Mouse (Mus musculus) cortical plate, adult 2 months (tissue): Measurements from ENCODE around the gene Eya3. TPM values are rescaled to one million over a fixed set of nuclear protein-coding genes. Genes with fewer than 3 reads are reported as not detected.
"Not testable (repeated sequence)": the region's sequence is repeated elsewhere in the genome, so short reads cannot be mapped to it uniquely, and the experiment has no call there.

Experiments
- H3K27ac ChIP-seq: fragments of 200-500 bp; 2 replicates; pipeline ENCODE4 v1.5.1; 2012; ENCODE audit warnings: low read length, control low read depth, inconsistent platforms; ENCODE audit not compliant: insufficient read depth
- H3K4me1 ChIP-seq: fragments of 200-500 bp; 2 replicates; pipeline ENCODE4 v1.6.1; 2011; ENCODE audit warnings: low read length; ENCODE audit not compliant: control insufficient read depth, insufficient read depth
- H3K4me3 ChIP-seq: fragments of 200-500 bp; 2 replicates; pipeline ENCODE4 v1.5.1; 2011; ENCODE audit warnings: mild to moderate bottlenecking, low read length, control low read depth; ENCODE audit not compliant: insufficient read depth
- CTCF ChIP-seq: fragments of 200-500 bp; IDR thresholded peaks from 2 replicates; pipeline ENCODE4 v1.5.1; 2011; ENCODE audit warnings: mild to moderate bottlenecking, control low read depth, low read length; ENCODE audit not compliant: insufficient read depth; ENCODE audit errors: extremely low read depth
- POLR2A ChIP-seq: fragments of 200-500 bp; IDR thresholded peaks from 2 replicates; pipeline ENCODE4 v1.6.1; 2011; ENCODE audit warnings: mild to moderate bottlenecking, low read length, control low read depth; ENCODE audit not compliant: insufficient read depth; ENCODE audit errors: extremely low read depth
- polyA plus RNA-seq: library from polyadenylated mRNA; depleted of rRNA; stranded (reverse); fragments of >200 nt; gene quantifications from 2 replicates; pipeline ENCODE4 v1.2.3, GENCODE M21; 2012

Eya3 gene
- polyA plus RNA-seq, 1 experiment: 25.5 TPM

DNA sequence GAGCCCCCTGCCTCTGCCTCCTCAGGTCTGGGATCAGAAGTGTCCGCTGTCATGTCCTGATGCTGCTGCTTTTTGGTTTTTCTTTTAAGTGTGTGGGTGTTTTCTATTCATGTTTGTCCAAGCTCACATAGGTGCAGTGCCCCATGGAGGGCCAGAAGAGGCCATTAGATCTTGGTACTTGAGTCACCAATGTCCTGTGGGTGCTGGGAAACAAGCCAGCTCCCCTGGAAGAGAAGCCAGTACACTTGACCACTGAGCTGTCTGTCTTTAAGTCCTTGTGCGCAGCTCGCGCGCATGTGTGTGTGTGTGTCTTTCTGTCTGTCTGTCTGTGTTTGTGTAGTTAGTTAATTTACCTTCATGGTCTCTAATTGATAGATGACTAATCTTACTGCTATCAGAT is 63.3 kb downstream of the Eya3 start:
- Histone ChIP-seq H3K27ac (no peak overlapping the region), H3K4me1 (no peaks in the 10 kb centered on the region), H3K4me3 (no peak overlapping the region)
- TF ChIP-seq CTCF: no peak
- TF ChIP-seq POLR2A: no peak

DNA sequence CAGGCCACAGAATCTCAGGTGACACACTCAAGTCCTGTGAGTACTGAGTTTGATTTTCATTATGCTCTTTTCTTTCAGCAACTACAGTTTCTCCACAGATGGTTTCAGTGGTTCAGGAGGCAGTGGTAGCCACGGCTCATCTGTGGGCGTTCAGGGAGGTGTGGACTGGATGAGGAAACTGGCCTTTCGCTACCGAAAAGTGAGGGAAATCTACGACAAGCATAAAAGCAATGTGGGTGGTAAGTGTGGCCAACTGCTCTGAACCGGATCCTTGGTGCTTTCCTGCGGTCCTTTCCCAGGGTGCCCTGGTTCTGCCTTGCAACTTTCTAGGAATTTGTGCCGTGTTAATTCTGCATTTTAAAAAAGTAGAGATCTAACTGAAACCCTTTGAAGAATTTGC is 68.1 kb downstream of the Eya3 start:
- TF ChIP-seq CTCF: no peak
- Histone ChIP-seq H3K27ac (no peak overlapping the region), H3K4me1 (no peaks in the 10 kb centered on the region), H3K4me3 (no peak overlapping the region)

DNA sequence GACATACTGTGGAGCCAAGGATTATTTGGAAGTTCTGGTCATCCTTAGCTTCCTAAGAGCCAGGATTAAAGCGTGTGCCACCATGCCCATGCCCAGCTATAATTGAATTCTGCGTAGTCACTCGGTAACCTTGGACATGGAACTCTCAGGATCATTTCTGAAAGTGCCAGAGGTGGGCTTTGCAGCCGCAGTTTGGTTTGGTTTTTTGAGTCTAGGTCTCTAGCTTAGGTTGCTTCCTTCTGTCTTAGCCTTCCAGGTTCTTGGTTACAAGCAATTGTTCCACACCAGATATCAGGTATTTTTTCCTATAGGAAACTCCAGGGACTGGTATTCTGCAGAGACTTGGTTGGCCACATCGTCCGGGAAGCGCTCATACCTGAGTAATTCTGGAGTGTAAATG is 74.4 kb downstream of the Eya3 start:
- TF ChIP-seq POLR2A (no peak), CTCF (no peak)
- Histone ChIP-seq H3K27ac (no peak overlapping the region), H3K4me3 (no peak overlapping the region), H3K4me1 (no peaks in the 10 kb centered on the region)

DNA sequence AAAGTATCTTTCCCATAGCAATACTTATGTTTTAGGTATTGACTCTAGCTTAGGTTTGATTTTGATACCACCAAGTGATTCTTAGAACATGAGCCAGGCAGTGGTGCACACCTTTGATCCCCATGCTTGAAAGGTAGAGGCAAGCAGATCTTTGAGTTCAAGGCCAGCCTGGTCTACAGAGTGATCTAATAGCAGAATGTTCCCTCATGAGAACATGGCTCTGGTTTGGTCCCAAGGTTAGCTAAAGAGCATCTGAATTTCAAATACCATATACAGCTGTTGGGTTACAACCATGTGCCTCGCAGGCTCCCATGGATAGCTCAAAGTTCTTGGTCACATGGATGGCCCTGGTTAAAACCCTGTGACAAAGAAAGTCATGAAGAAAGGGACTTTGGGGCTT is 79.5 kb downstream of the Eya3 start:
- no peaks in the 10 kb centered on the region for H3K4me1 ChIP-seq
- TF ChIP-seq POLR2A (no peak), CTCF (no peak)
- H3K27ac ChIP-seq: no peak overlapping the region
- no peak overlapping the region for H3K4me3 ChIP-seq

DNA sequence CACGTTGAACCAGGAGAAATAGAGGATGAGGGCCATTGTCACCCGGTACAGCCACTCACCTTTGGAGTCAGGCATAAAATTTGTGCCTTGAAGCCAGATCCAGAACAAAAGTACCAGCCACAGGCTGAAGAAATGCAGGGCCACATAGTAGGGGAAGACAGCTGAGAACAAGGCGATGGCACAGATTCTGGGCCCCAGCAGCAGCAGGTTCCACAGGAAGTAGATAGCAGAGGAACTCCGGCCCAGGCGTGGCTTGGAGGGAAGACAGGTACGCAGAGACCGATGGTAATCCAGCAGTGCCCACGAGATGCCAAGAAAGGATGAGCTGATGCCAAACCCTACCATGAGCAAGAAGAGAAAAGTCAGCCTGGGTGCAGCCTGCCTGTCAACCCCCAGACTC is 89.4 kb downstream of the Eya3 start:
- no peaks in the 10 kb centered on the region for H3K4me1 ChIP-seq

DNA sequence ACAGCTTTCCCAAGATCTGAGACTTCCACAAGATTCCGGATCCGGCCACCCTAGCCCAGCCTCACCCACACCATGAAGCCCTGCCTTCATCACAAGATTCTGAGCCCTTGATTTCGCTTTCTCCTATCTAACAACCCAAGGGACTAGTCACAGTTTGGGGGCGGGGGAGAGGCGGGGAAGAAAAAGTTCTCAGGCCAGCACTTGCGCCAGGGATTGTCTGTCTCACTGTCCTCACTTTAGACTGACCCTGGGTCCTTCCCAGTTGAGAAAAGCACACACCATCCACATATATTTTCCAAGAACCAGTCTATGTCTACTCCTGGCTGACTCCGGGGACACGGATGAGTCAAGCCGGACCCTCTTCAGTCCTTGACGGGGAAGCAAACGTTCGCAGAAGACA is 92.8 kb downstream of the Eya3 start:
- Histone ChIP-seq H3K4me3 (peak overlapping the region; percentile 45; the same call in 1 of the 2 replicates), H3K4me1 (no peaks in the 10 kb centered on the region), H3K27ac (no peak overlapping the region)
- TF ChIP-seq POLR2A: no peak
- no peak for TF ChIP-seq CTCF

More for the DNA sequence above, 89.4 kb downstream of the Eya3 start:
- no peak overlapping the region for H3K4me3 ChIP-seq
- TF ChIP-seq POLR2A: no peak
- TF ChIP-seq CTCF: no peak
- H3K27ac ChIP-seq: no peak overlapping the region

DNA sequence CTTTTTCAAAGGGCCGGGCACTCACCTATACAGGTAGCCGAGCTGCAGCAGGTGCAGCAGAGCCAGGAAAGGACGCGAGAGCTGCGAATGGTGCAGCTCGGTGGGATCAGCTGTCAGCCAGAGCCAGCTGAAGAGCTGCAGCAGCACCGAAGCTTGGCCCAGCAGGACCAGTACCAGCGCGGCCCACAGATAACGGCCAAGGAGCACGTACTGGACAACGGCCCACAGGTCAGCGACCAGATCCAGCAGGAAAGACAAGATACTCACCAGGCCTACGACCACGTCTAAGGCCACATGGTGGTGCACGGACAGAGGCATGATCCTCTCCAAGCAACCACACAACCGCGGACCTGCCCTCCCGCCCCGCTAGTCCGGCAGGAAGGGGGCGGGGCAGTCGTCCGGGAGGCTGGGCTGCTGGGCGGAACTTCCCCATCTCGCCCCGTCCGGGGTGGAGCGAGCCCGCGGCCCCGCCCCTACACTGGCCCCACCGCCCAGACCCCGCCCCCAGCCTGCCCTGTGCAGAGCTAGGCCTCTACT is 93.4 kb downstream of the Eya3 start, which contains the start of gene Xkr8:
TSS of gene Xkr8 (minus strand) at position 399 of the 537 bp plus-strand sequence.
- TF ChIP-seq CTCF: no peak
- no peak for TF ChIP-seq POLR2A
- Histone ChIP-seq H3K4me3 (peak within 1 kb of the TSS; percentile 45), H3K4me1 (no peaks in the 10 kb centered on the region), H3K27ac (no peak within 1 kb of the TSS)

DNA sequence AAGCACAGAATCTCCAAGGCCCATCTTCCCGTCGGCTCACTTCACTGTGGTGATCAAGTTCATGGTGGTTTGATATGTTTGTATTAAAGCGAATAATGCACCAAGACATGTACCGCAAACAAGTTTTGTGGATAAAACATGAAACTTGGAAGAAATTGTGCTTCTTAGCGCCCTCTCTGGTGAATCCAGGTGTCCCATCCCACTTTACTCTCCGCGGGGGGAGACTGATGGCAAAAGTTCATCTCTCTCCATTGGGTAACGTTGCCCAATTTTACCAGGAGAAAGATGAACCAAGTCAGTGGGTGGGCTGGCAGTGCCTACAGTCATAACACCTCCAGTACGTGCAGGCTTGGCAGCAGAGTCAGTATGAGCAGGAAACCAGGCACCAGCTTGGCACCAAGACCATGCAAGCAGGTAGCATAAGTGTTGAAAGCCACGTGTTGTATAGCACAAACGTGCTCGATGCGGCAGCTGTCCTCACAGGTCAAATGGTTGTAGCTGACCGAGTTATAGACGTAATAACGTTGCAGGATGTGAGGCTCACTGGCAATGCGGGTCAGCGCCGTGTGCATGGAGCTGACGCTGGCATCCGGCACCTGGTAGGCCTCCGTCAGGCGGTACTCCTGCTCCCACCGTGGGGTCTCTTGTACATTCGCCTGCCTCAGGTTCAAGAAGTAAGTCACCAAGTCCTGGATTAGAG is 94.4 kb downstream of the Eya3 start:
- no peak overlapping the region for H3K27ac ChIP-seq
- TF ChIP-seq CTCF: no peak
- TF ChIP-seq POLR2A: no peak
- no peak overlapping the region for H3K4me3 ChIP-seq
- no peaks in the 10 kb centered on the region for H3K4me1 ChIP-seq

DNA sequence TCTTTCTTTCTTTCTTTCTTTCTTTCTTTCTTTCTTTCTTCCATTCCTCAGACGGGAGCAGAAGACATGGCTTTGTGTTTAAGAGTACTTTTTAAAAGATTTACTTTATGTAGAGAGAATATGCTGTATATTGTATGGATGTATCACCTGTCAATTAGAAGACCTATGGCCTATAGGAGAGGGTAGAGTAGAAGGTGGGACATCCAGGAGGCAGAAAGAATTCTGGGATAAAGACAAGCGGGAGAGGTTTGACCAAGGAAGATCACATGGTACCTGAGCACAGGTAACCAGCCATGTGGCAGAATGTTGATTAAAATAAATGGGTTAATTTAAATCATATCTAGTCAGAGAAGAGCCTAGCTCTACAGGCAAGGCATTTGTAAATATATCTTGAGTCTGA is 96.0 kb downstream of the Eya3 start:
- Histone ChIP-seq H3K4me1 (no peaks in the 10 kb centered on the region), H3K4me3 (no peak overlapping the region), H3K27ac (no peak overlapping the region)
- no peak for TF ChIP-seq CTCF
- TF ChIP-seq POLR2A: no peak

DNA sequence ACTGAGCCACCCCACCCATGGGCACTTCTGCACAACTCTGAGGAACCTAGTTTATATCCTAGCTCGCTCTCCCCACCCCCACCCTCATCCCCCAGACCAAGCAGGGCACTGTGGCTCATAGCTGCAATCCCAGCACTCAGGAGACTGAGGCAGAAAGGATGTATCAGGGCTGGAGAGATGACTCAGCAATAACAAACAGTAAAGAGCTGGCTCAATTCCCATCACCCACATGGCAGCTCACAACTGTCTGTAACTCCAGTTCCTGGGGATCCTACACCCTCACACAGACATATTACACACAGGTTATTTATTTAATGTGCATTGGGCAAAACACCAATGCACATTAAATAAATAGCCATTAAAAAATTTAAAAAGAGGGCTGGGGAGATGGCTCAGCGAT is 96.6 kb downstream of the Eya3 start:
- Histone ChIP-seq H3K4me3 (no peak overlapping the region), H3K27ac (no peak overlapping the region), H3K4me1 (no peaks in the 10 kb centered on the region)
- no peak for TF ChIP-seq POLR2A
- TF ChIP-seq CTCF: no peak

DNA sequence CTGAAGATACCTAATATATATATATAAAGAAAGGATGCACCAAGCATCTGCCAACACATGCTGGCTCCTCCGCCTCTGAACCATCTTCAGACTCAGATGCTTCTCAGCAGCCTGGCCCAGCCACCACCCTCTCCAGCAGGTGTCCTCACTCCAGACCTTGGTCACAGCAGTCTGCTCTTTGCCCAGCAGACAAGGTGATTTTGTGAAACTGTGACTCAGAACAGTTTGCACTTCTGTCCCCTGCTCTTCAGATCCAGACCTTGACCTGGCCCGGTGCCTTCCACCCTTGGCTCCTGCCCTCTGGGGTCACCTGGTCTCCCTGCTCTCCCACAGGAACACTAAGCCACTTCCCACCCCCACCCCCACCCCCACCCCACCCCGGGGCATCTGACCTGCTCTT is 97.1 kb downstream of the Eya3 start:
- Histone ChIP-seq H3K27ac (no peak overlapping the region), H3K4me3 (no peak overlapping the region), H3K4me1 (no peaks in the 10 kb centered on the region)
- no peak for TF ChIP-seq CTCF
- TF ChIP-seq POLR2A: no peak

DNA sequence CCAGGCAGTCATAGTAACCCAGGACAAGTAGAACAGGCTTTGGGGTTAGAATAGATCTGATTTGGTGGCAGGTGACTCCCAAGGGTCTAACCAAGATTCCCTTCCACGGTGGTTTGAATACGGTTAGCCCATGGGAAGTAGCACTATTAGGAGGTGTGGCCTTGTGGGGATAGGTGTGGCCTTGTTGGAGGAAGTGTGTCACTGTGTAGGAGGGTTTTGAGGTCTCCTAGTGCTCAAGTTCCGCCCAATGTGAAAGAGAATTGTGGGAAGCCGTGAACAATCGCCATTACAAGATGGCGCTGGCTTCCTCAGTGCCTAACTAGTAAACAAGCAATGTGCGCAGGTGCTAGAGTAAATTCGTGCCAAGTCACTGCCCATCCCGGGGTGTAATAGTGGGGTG is 98.4 kb downstream of the Eya3 start:
- H3K27ac ChIP-seq, H3K4me3 ChIP-seq, H3K4me1 ChIP-seq: not testable (repeated sequence)
